Mouse (Mus musculus) forebrain, embryonic 16.5 days (tissue): ENCODE results near the gene Dab2. TPM values are rescaled to one million over a fixed set of nuclear protein-coding genes. Genes with fewer than 3 reads are reported as not detected.

ENCODE experiments used
- ATAC-seq: fragments of 200-750 bp; cut with Nextera tagmentation; 2 replicates; pipeline ENCODE4 v1.8.0; 2017; ENCODE audit warnings: mild to moderate bottlenecking, moderate library complexity
- H3K27ac ChIP-seq: fragments of 300-500 bp; sonication (generic); 2 replicates; pipeline ENCODE4 v1.5.1; 2014; ENCODE audit warnings: low read length, control low read depth
- H3K27me3 ChIP-seq: fragments of 300-500 bp; sonication (generic); replicated peaks from 2 replicates; pipeline ENCODE4 v1.6.1; 2014; ENCODE audit warnings: low read length; ENCODE audit not compliant: control insufficient read depth, insufficient read depth
- H3K36me3 ChIP-seq: fragments of 300-500 bp; sonication (generic); 2 replicates; pipeline ENCODE4 v1.6.1; 2014; ENCODE audit not compliant: control insufficient read depth, insufficient read depth
- H3K4me1 ChIP-seq: fragments of 300-500 bp; sonication (generic); replicated peaks from 2 replicates; pipeline ENCODE4 v1.6.1; 2014; ENCODE audit warnings: low read length; ENCODE audit not compliant: control insufficient read depth, insufficient read depth
- H3K4me2 ChIP-seq: fragments of 300-500 bp; sonication (generic); 2 replicates; pipeline ENCODE4 v1.6.1; 2014; ENCODE audit warnings: mild to moderate bottlenecking, low read length, control low read depth
- H3K4me3 ChIP-seq: fragments of 300-500 bp; sonication (generic); replicated peaks from 2 replicates; pipeline ENCODE4 v1.5.1; 2014; ENCODE audit warnings: mild to moderate bottlenecking, low read length, control low read depth
- H3K9ac ChIP-seq: fragments of 300-500 bp; sonication (generic); replicated peaks from 2 replicates; pipeline ENCODE4 v1.6.1; 2014; ENCODE audit warnings: low read depth, low read length, control low read depth
- H3K9me3 ChIP-seq: fragments of 300-500 bp; sonication (generic); 2 replicates; pipeline ENCODE4 v1.6.1; 2016; ENCODE audit warnings: low read length; ENCODE audit not compliant: control insufficient read depth
- WGBS: fragments of 180-500 bp; shearing (Covaris S2); extraction: QIAGEN DNeasy Blood & Tissue Kit; methylation state at CpG from one replicate; pipeline ENCODE4 v1.1.7; 2014; 5-methylcytosine and 5-hydroxymethylcytosine counted together
- polyA plus RNA-seq: library from polyadenylated mRNA; unstranded; fragments of >200 nt; fragmentation: Nextera tagmentation; extraction: Ambion mirVana; gene quantifications from 2 replicates; pipeline ENCODE4 v1.2.1, GENCODE M21; 2015

Dab2 gene
- polyA plus RNA-seq, 1 experiment from 2014 or later, result 13.1 TPM

- no peaks in the 10 kb centered on the region for H3K36me3 ChIP-seq
- no peak overlapping the region for H3K4me3 ChIP-seq
- no peak overlapping the region for H3K27ac ChIP-seq
- no peaks in the 10 kb centered on the region for H3K9me3 ChIP-seq
- H3K27me3 ChIP-seq, result no peaks in the 10 kb centered on the region
- WGBS, result 72% methylated on average over 8 of the region's 8 CpGs
- no peak overlapping the region for H3K4me2 ChIP-seq
- no peak for ATAC-seq
- no peaks in the 10 kb centered on the region for H3K4me1 ChIP-seq
- H3K9ac ChIP-seq, result no peak overlapping the region
Measured at GRCm38 (mm10) chr15:6461381-6461780, 161.8 kb downstream of the Dab2 start.

GRCm38 (mm10) chr15:6463361-6463923 lies 163.9 kb downstream of the Dab2 start:
- Histone ChIP-seq H3K4me1 (no peaks in the 10 kb centered on the region), H3K9me3 (no peaks in the 10 kb centered on the region), H3K36me3 (no peaks in the 10 kb centered on the region), H3K27ac (no peak overlapping the region), H3K4me2 (no peak overlapping the region), H3K9ac (no peak overlapping the region), H3K27me3 (no peaks in the 10 kb centered on the region), H3K4me3 (no peak overlapping the region)
- 86% methylated on average over 3 of the region's 3 CpGs for WGBS
- ATAC-seq, result no peak

DNA sequence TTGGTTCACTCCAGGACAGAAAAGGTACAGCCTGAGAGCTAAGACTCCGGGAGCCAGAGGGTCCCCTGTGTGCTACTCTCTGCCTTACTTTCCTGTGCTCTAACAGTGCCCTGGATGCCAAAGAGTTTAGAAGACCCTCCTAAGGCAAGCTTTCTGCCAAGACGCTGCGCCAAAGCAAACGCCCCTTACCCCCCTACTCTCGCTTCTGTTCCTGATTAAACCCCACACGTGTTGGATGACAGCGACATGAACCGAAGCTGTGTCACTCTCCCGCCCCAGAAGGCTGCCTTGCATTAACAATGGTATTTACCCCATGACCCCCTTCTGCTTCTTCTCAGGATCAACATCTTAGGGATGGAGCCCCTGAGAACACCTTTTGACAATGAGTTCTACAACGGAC lies 167.4 kb downstream of the Dab2 start:
- Histone ChIP-seq H3K9me3 (no peaks in the 10 kb centered on the region), H3K36me3 (no peaks in the 10 kb centered on the region), H3K9ac (no peak overlapping the region), H3K27ac (no peak overlapping the region), H3K27me3 (no peaks in the 10 kb centered on the region), H3K4me2 (no peak overlapping the region), H3K4me1 (no peaks in the 10 kb centered on the region), H3K4me3 (no peak overlapping the region)
- no peak for ATAC-seq
- WGBS, result 87% methylated on average over 10 of the region's 10 CpGs

- Histone ChIP-seq H3K9ac (no peak overlapping the region), H3K4me1 (no peaks in the 10 kb centered on the region), H3K4me2 (no peak overlapping the region), H3K4me3 (no peak overlapping the region), H3K27ac (no peak overlapping the region), H3K27me3 (no peaks in the 10 kb centered on the region), H3K36me3 (no peaks in the 10 kb centered on the region), H3K9me3 (no peaks in the 10 kb centered on the region)
- 90% methylated on average over 1 of the region's 1 CpGs for WGBS
- no peak for ATAC-seq
Measured at GRCm38 (mm10) chr15:6468845-6469244, 169.3 kb downstream of the Dab2 start.

- 95% methylated on average over 3 of the region's 3 CpGs for WGBS
- H3K9ac ChIP-seq, result no peak overlapping the region
- no peak overlapping the region for H3K27ac ChIP-seq
- no peaks in the 10 kb centered on the region for H3K9me3 ChIP-seq
- no peaks in the 10 kb centered on the region for H3K4me1 ChIP-seq
- ATAC-seq, result no peak
- H3K27me3 ChIP-seq, result no peaks in the 10 kb centered on the region
- no peak overlapping the region for H3K4me2 ChIP-seq
- H3K4me3 ChIP-seq, result no peak overlapping the region
- H3K36me3 ChIP-seq, result no peaks in the 10 kb centered on the region
Measured at GRCm38 (mm10) chr15:6469384-6469783, 169.8 kb downstream of the Dab2 start.

DNA sequence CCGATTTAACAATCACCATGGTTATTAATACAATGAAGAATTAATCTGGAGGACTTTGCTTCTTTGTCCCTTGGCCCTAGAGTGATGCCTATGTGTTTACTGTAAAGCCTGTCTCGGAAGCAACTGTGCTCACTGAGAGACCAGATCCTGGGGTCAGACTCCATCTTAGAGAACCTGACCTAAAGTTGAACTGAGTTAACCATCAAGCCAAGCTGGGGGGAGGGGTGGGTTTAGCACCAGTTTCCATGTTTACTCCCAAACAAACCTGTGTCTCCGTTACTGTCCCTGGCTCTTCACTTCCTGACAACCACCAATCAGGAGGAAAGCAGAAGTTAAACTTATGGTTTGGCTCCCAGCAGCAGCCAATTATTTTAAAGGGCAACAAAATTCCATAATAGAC lies 184.0 kb downstream of the Dab2 start:
- Histone ChIP-seq H3K9ac (no peak overlapping the region), H3K4me2 (no peak overlapping the region), H3K9me3 (no peaks in the 10 kb centered on the region), H3K4me3 (no peak overlapping the region), H3K27ac (no peak overlapping the region), H3K4me1 (no peaks in the 10 kb centered on the region), H3K27me3 (no peaks in the 10 kb centered on the region), H3K36me3 (no peaks in the 10 kb centered on the region)
- no peak for ATAC-seq
- WGBS, result 81% methylated on average over 3 of the region's 3 CpGs

Other genes starting within 250 kb of the Dab2 start
- not detected in 2 replicates for gene C9, start 145.5 kb downstream of the Dab2 start, polyA plus RNA-seq
- gene Fyb, start 223.1 kb downstream of the Dab2 start, polyA plus RNA-seq, result 1.6 TPM in 2 replicates